Mouse (Mus musculus) brain, embryonic 14.5 days (tissue): ENCODE measurements at regions not wholly inside any gene's neighbourhood (a gene's known extent, or its start where the extent isn't known, plus 50 kb on each side); places are given as distances from the start of the nearest gene placed in this dataset.

ENCODE experiments used
- CTCF ChIP-seq: fragments of 200-500 bp; IDR thresholded peaks from 2 replicates; pipeline ENCODE4 v1.5.1; 2012; ENCODE audit warnings: inconsistent platforms, mild to moderate bottlenecking, moderate library complexity, borderline replicate concordance; ENCODE audit not compliant: insufficient read depth, insufficient read length; ENCODE audit errors: extremely low read depth
- POLR2A ChIP-seq: fragments of 200-500 bp; IDR thresholded peaks from 2 replicates; pipeline ENCODE4 v1.6.1; 2012; ENCODE audit warnings: mild to moderate bottlenecking, inconsistent platforms, borderline replicate concordance; ENCODE audit not compliant: poor library complexity, insufficient read depth, insufficient read length, severe bottlenecking; ENCODE audit errors: extremely low read depth

DNA sequence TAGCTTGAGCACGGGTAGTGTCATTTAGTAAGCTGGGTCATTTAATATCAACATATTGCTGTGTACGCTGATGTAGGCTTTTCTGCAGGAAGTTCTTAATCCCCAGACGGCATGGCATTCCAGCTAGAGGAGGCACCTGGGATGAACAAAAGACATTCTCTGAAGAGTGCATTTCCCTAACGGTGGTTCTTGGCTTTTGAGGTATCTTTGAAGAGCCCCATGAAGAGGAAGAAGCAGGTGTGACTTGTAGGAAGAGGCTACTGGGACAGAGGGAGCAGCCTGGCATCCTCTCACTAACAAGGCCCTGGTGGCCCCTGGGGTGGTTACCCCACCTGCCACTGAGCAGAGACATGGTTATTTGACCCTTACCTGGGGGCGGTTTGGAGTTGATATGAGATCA lies 457.7 kb downstream of the Rnf144b start:
- no peak for TF ChIP-seq CTCF
- TF ChIP-seq POLR2A = no peak
